Mouse (Mus musculus) lung, embryonic 14.5 days (tissue): Measurements from ENCODE around the gene Stx4a. TPM values are rescaled to one million over a fixed set of nuclear protein-coding genes. Genes with fewer than 3 reads are reported as not detected.

Experiments used
- ATAC-seq: fragments of 200-750 bp; cut with Nextera tagmentation; 2 replicates; pipeline ENCODE4 v1.8.0; 2017; ENCODE audit warnings: mild to moderate bottlenecking, moderate TSS enrichment, moderate library complexity; ENCODE audit not compliant: insufficient read depth
- DNase-seq: peaks from one replicate; pipeline ENCODE4 v3.0.0-alpha.2; 2015
- H3K27ac ChIP-seq: fragments of 300-500 bp; sonication (generic); 2 replicates; pipeline ENCODE4 v1.5.1; 2014; ENCODE audit warnings: low read depth, mild to moderate bottlenecking, moderate library complexity
- H3K27me3 ChIP-seq: fragments of 300-500 bp; sonication (generic); 2 replicates; pipeline ENCODE4 v1.6.1; 2014; ENCODE audit warnings: low read length, control low read depth; ENCODE audit not compliant: insufficient read depth
- H3K36me3 ChIP-seq: fragments of 300-500 bp; sonication (generic); 2 replicates; pipeline ENCODE4 v1.6.1; 2014; ENCODE audit warnings: control low read depth; ENCODE audit not compliant: insufficient read depth
- H3K4me1 ChIP-seq: fragments of 300-500 bp; sonication (generic); 2 replicates; pipeline ENCODE4 v1.6.1; 2014; ENCODE audit warnings: antibody characterized with exemption, control low read depth; ENCODE audit not compliant: insufficient read depth
- H3K4me2 ChIP-seq: fragments of 300-500 bp; sonication (generic); 2 replicates; pipeline ENCODE4 v1.6.1; 2014; ENCODE audit warnings: mild to moderate bottlenecking
- H3K4me3 ChIP-seq: fragments of 300-500 bp; sonication (generic); 2 replicates; pipeline ENCODE4 v1.5.1; 2014; ENCODE audit warnings: low read depth, low read length
- H3K9ac ChIP-seq: fragments of 300-500 bp; sonication (generic); 2 replicates; pipeline ENCODE4 v1.6.1; 2014
- H3K9me3 ChIP-seq: fragments of 300-500 bp; sonication (generic); 2 replicates; pipeline ENCODE4 v1.6.1; 2016; ENCODE audit warnings: low read depth, low read length, control low read depth
- CTCF ChIP-seq: IDR thresholded peaks from 2 replicates; pipeline ENCODE4 v1.5.1; 2016; ENCODE audit warnings: antibody characterized with exemption, low read depth
- WGBS: fragments of 180-500 bp; shearing (Covaris S2); extraction: QIAGEN DNeasy Blood & Tissue Kit; methylation state at CpG from one replicate; pipeline ENCODE4 v1.1.7; 2014; 5-methylcytosine and 5-hydroxymethylcytosine counted together
- polyA plus RNA-seq: library from polyadenylated mRNA; unstranded; fragments of >200 nt; fragmentation: Nextera tagmentation; extraction: Ambion mirVana; gene quantifications from 2 replicates; pipeline ENCODE4 v1.2.1, GENCODE M21; 2014

The Stx4a gene
- polyA plus RNA-seq, 1 experiment from 2014 or later: 19.7 TPM

- under 1% methylated on average over 40 of the region's 40 CpGs for WGBS
- H3K4me2 ChIP-seq: peak overlapping the region; percentile 90
- 0 out of 2 replicates have a peak, but pooled peaks cover 6% of the 10 kb centered on the region for H3K4me1 ChIP-seq
- H3K9ac ChIP-seq: peak overlapping the region; percentile 62
- no peaks in the 10 kb centered on the region for H3K9me3 ChIP-seq
- peak overlapping the region; percentile 76 for H3K4me3 ChIP-seq
- H3K27ac ChIP-seq: peak overlapping the region; percentile 91
- peaks cover 31% of the 10 kb centered on the region for H3K36me3 ChIP-seq
- ATAC-seq (peak; percentile 52), DNase-seq (peak; percentile 87)
- no peak for TF ChIP-seq CTCF
- no peaks in the 10 kb centered on the region for H3K27me3 ChIP-seq
Measured at GRCm38 (mm10) chr7:127842001-127842718, 18.1 kb downstream of the Stx4a start.

GRCm38 (mm10) chr7:127849973-127850875 lies 26.1 kb downstream of the Stx4a start:
- no peak for ATAC-seq
- Histone ChIP-seq H3K4me1 (no peaks in the 10 kb centered on the region), H3K27me3 (no peaks in the 10 kb centered on the region), H3K9me3 (no peaks in the 10 kb centered on the region), H3K9ac (no peak overlapping the region), H3K27ac (no peak overlapping the region), H3K4me2 (no peak overlapping the region), H3K36me3 (peaks cover 24% of the 10 kb centered on the region; the same call in 1 of the 2 replicates), H3K4me3 (no peak overlapping the region)
- no peak for TF ChIP-seq CTCF
- 70% methylated on average over 6 of the region's 6 CpGs for WGBS
- DNase-seq: no peak

GRCm38 (mm10) chr7:127850906-127851305 lies 26.8 kb downstream of the Stx4a start:
- Histone ChIP-seq H3K9me3 (no peaks in the 10 kb centered on the region), H3K27me3 (no peaks in the 10 kb centered on the region), H3K4me3 (no peak overlapping the region), H3K9ac (no peak overlapping the region), H3K4me1 (no peaks in the 10 kb centered on the region), H3K27ac (no peak overlapping the region), H3K36me3 (peaks cover 18% of the 10 kb centered on the region; the same call in 1 of the 2 replicates), H3K4me2 (no peak overlapping the region)
- 51% methylated on average over 5 of the region's 5 CpGs for WGBS
- no peak for ATAC-seq
- TF ChIP-seq CTCF: no peak
- DNase-seq: no peak

GRCm38 (mm10) chr7:127858258-127858657 lies 34.2 kb downstream of the Stx4a start:
- ATAC-seq (no peak), DNase-seq (no peak)
- no peak for TF ChIP-seq CTCF
- Histone ChIP-seq H3K27ac (no peak overlapping the region), H3K9ac (no peak overlapping the region), H3K4me3 (no peak overlapping the region), H3K4me1 (no peaks in the 10 kb centered on the region), H3K9me3 (no peaks in the 10 kb centered on the region), H3K36me3 (no peaks in the 10 kb centered on the region), H3K27me3 (no peaks in the 10 kb centered on the region), H3K4me2 (no peak overlapping the region)
- WGBS: 86% methylated on average over 6 of the region's 6 CpGs

- Histone ChIP-seq H3K4me1 (no peaks in the 10 kb centered on the region), H3K9ac (no peak overlapping the region), H3K36me3 (peaks cover 46% of the 10 kb centered on the region), H3K9me3 (no peaks in the 10 kb centered on the region), H3K4me2 (no peak overlapping the region), H3K27me3 (no peaks in the 10 kb centered on the region), H3K4me3 (no peak overlapping the region), H3K27ac (no peak overlapping the region)
- DNase-seq: no peak
- TF ChIP-seq CTCF: no peak
- ATAC-seq: no peak
- 91% methylated on average over 12 of the region's 12 CpGs for WGBS
Measured at GRCm38 (mm10) chr7:127866434-127866833, 42.3 kb downstream of the Stx4a start.

- Histone ChIP-seq H3K36me3 (peaks cover 53% of the 10 kb centered on the region), H3K27me3 (no peaks in the 10 kb centered on the region), H3K4me2 (no peak overlapping the region), H3K9me3 (no peaks in the 10 kb centered on the region), H3K27ac (no peak overlapping the region), H3K4me3 (no peak overlapping the region), H3K9ac (no peak overlapping the region), H3K4me1 (no peaks in the 10 kb centered on the region)
- 96% methylated on average over 18 of the region's 18 CpGs for WGBS
- no peak for ATAC-seq
- TF ChIP-seq CTCF: no peak
- no peak for DNase-seq
Measured at GRCm38 (mm10) chr7:127867641-127868040, 43.5 kb downstream of the Stx4a start.
